ENCODE assay signal across 28 mouse cellular contexts in the genomic region with DNA sequence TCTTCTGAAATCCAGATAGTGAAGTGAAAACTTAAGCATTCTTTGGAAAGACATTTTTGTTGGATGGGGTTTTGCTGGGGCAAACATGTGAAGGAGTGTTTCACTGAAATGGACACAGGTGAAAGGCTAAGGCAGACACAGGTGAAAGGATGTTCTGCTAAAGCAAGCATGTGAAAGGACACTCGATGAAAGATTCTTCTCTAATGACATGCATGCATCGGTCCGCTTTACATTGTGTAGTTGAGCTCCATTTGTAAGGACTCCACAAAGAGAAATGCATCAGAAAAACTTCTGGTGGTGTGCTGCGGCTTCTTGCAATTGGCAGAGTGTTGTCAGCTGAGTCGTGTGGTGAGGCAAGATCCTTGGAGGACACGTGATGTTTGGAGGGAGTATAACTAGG.
"Had no signal": no experiment of that assay in that cellular context is flagged by ENCODE, and none has a peak within 500 bp of the region (broad histone marks: within the 10 kb centered on the region; RNA-seq: fewer than 3 reads in every experiment).

No protein-coding gene starts in this region.

- H3K36me3 ChIP-seq: embryonic facial prominence, embryonic 10.5 days; embryonic facial prominence, embryonic 12.5 days; embryonic facial prominence, embryonic 13.5 days; embryonic facial prominence, embryonic 15.5 days; forebrain, embryonic 10.5 days; forebrain, embryonic 12.5 days; forebrain, embryonic 15.5 days had no signal

- H3K9ac ChIP-seq: embryonic facial prominence, embryonic 12.5 days; embryonic facial prominence, embryonic 13.5 days; embryonic facial prominence, embryonic 15.5 days; forebrain, embryonic 12.5 days; forebrain, embryonic 13.5 days; forebrain, embryonic 15.5 days; forebrain, postnatal 0 days had no signal

- H3K27me3 ChIP-seq: embryonic facial prominence, embryonic 12.5 days; embryonic facial prominence, embryonic 13.5 days; embryonic facial prominence, embryonic 15.5 days; forebrain, embryonic 15.5 days had no signal

- ATAC-seq: forebrain, embryonic 13.5 days; forebrain, embryonic 14.5 days; forebrain, embryonic 15.5 days; forebrain, embryonic 16.5 days; forebrain, postnatal 0 days had no signal

- H3K4me2 ChIP-seq: embryonic facial prominence, embryonic 12.5 days; embryonic facial prominence, embryonic 13.5 days; embryonic facial prominence, embryonic 15.5 days; forebrain, embryonic 12.5 days; forebrain, embryonic 13.5 days; forebrain, embryonic 15.5 days had no signal

- H3K4me1 ChIP-seq: embryonic facial prominence, embryonic 10.5 days; embryonic facial prominence, embryonic 12.5 days had no signal

- H3K4me3 ChIP-seq: embryonic facial prominence, embryonic 10.5 days; embryonic facial prominence, embryonic 12.5 days; embryonic facial prominence, embryonic 13.5 days; embryonic facial prominence, embryonic 15.5 days; erythroblast, embryonic 14.5 days; forebrain, embryonic 10.5 days; forebrain, embryonic 12.5 days; forebrain, embryonic 13.5 days; forebrain, embryonic 15.5 days; gastrocnemius, adult 2 months; heart, adult 2 months had no signal

- H3K9me3 ChIP-seq: embryonic facial prominence, embryonic 12.5 days; embryonic facial prominence, embryonic 13.5 days; embryonic facial prominence, embryonic 15.5 days; forebrain, embryonic 12.5 days; forebrain, embryonic 13.5 days; forebrain, embryonic 15.5 days had no signal

- H3K27ac ChIP-seq: embryonic facial prominence, embryonic 10.5 days; embryonic facial prominence, embryonic 12.5 days; embryonic facial prominence, embryonic 13.5 days; embryonic facial prominence, embryonic 15.5 days; forebrain, embryonic 10.5 days; forebrain, embryonic 12.5 days; forebrain, embryonic 13.5 days; forebrain, embryonic 15.5 days; gastrocnemius, adult 2 months; heart, adult 2 months had no signal

- DNase-seq: cerebellum, adult 2 months; cerebellum, adult 8-10 months; cerebellum, adult 9-10 months; cerebellum, adult 9-11 months; cerebellum, postnatal 10 days; cerebellum, postnatal 14 days; cerebellum, postnatal 25 days; cerebellum, postnatal 36 days; embryo, embryonic 11 days; forebrain, postnatal 0 days; gastrocnemius, adult 2 months; gastrocnemius, postnatal 10 days; gastrocnemius, postnatal 14 days; gastrocnemius, postnatal 25 days; gastrocnemius, postnatal 36 days; heart, adult 18-20 months; heart, adult 2 months had no signal
